Mouse (Mus musculus) ES-E14 (cell line): Measurements from ENCODE around the gene Dcp1a. TPM values are rescaled to one million over a fixed set of nuclear protein-coding genes. Genes with fewer than 3 reads are reported as not detected.
A peak's percentile ranks its signal among the peaks of the same experiment; 100 is the strongest.

ENCODE experiments used
- DNase-seq: peaks from one replicate; pipeline ENCODE4 v3.0.0-alpha.2; 2013; ENCODE audit warnings: low read depth, low spot score
- H3K27ac ChIP-seq: 2 replicates; pipeline ENCODE4 v1.5.1; 2012; ENCODE audit warnings: low read depth, mild to moderate bottlenecking, low read length, moderate library complexity, mixed read lengths; ENCODE audit not compliant: poor library complexity, insufficient read depth, severe bottlenecking
- H3K36me3 ChIP-seq: 2 replicates; pipeline ENCODE4 v1.6.1; 2012; ENCODE audit warnings: mild to moderate bottlenecking, low read length, moderate library complexity, mixed read lengths; ENCODE audit not compliant: control insufficient read depth, poor library complexity, insufficient read depth, severe bottlenecking
- H3K4me1 ChIP-seq, 2 experiments: fragments of 150-350 bp in 1 of 2; sonication (generic) in 1 of 2; 2 replicates each; pipeline ENCODE4 v1.6.1; 2012; ENCODE audit warnings: low read length in 2 of 2, mild to moderate bottlenecking in 1 of 2, mixed read lengths in 1 of 2; ENCODE audit not compliant: control insufficient read depth in 2 of 2, insufficient read depth in 2 of 2, poor library complexity in 1 of 2
- H3K4me3 ChIP-seq, 2 experiments: fragments of 150-350 bp in 1 of 2; sonication (generic) in 1 of 2; 2 replicates each; pipeline ENCODE4 v1.5.1; 2012; ENCODE audit warnings: low read length in 2 of 2, low read depth in 1 of 2, mild to moderate bottlenecking in 1 of 2, mixed read lengths in 1 of 2; ENCODE audit not compliant: insufficient read depth in 1 of 2, poor library complexity in 1 of 2, severe bottlenecking in 1 of 2
- H3K9ac ChIP-seq: 2 replicates; pipeline ENCODE4 v1.6.1; 2012; ENCODE audit warnings: low read depth, mild to moderate bottlenecking, low read length, mixed read lengths; ENCODE audit not compliant: poor library complexity, insufficient read depth, severe bottlenecking
- H3K9me3 ChIP-seq: fragments of 150-350 bp; sonication (generic); 2 replicates; pipeline ENCODE4 v1.6.1; 2012; ENCODE audit warnings: low read depth, mild to moderate bottlenecking, low read length; ENCODE audit not compliant: control insufficient read depth, insufficient read depth
- CHD2 ChIP-seq: IDR thresholded peaks from 2 replicates; pipeline ENCODE4 v1.6.1; 2014; ENCODE audit warnings: mild to moderate bottlenecking, low read depth, low read length, inconsistent platforms
- HCFC1 ChIP-seq: IDR thresholded peaks from 2 replicates; pipeline ENCODE4 v1.6.1; 2012; ENCODE audit warnings: low read length, inconsistent platforms, borderline replicate concordance; ENCODE audit not compliant: insufficient read depth
- MAFK ChIP-seq: IDR thresholded peaks from 2 replicates; pipeline ENCODE4 v1.6.1; 2014; ENCODE audit warnings: mild to moderate bottlenecking, low read depth, low read length, inconsistent platforms; ENCODE audit not compliant: insufficient read depth
- ZC3H11A ChIP-seq: IDR thresholded peaks from 2 replicates; pipeline ENCODE4 v1.6.1; 2012; ENCODE audit warnings: low read depth, mild to moderate bottlenecking, inconsistent platforms, low read length, borderline replicate concordance
- ZNF384 ChIP-seq: IDR thresholded peaks from 2 replicates; pipeline ENCODE4 v1.6.1; 2012; ENCODE audit warnings: low read depth, low read length, inconsistent platforms
- in situ Hi-C, 2 experiments: fragments of 600-800 bp; cut with MboI; formaldehyde crosslinking; loops; one replicate each; pipeline ENCODE4 v1.15.1; 2025; ENCODE audit warnings: low sequenced_read_pairs in 2 of 2, inconsistent platforms in 1 of 2; ENCODE audit not compliant: unreplicated experiment in 2 of 2
- total RNA-seq: library from RNA; depleted of rRNA; stranded (reverse); fragments of 300-350 nt; gene quantifications from 2 replicates; pipeline ENCODE4 v1.2.3, GENCODE M21; 2012

Gene Dcp1a
- total RNA-seq, 1 experiment, result 27.8 TPM

GRCm38 (mm10) chr14:30458820-30459219, 20.5 kb upstream of the Dcp1a start:
- in situ Hi-C loops, result loop anchor here in 1 of 2 experiments (25.0 kb wide), 1 partner anchor 322 kb away; no protein-coding TSS in a partner anchor
- no peaks in the 10 kb centered on the region for H3K36me3 ChIP-seq
- H3K4me3 ChIP-seq, result no peak overlapping the region
- H3K9me3 ChIP-seq, result no peaks in the 10 kb centered on the region
- H3K27ac ChIP-seq, result no peak overlapping the region
- H3K4me1 ChIP-seq, result 0 out of 4 replicates have a peak, but pooled peaks cover 0 to 2% of the 10 kb centered on the region in 2 experiments
- H3K9ac ChIP-seq, result no peak overlapping the region
- no peak for DNase-seq
- TF ChIP-seq CHD2 (no peak), MAFK (no peak), ZC3H11A (no peak), HCFC1 (no peak), ZNF384 (no peak)

- no peak for TF ChIP-seq MAFK
- TF ChIP-seq ZNF384, result no peak
- TF ChIP-seq ZC3H11A, result peak; percentile 81
- no peak for TF ChIP-seq HCFC1
- no peak for TF ChIP-seq CHD2
- no peaks in the 10 kb centered on the region for H3K36me3 ChIP-seq
- no peak overlapping the region for H3K4me3 ChIP-seq
- H3K27ac ChIP-seq, result no peak overlapping the region
- H3K9me3 ChIP-seq, result no peaks in the 10 kb centered on the region
- in situ Hi-C loops, result loop anchor here in 1 of 2 experiments (25.0 kb wide), 1 partner anchor 323 kb away; no protein-coding TSS in a partner anchor
- DNase-seq, result peak; percentile 71
- 0 out of 4 replicates have a peak, but pooled peaks cover 0 to 2% of the 10 kb centered on the region in 2 experiments for H3K4me1 ChIP-seq
- no peak overlapping the region for H3K9ac ChIP-seq
Observed at GRCm38 (mm10) chr14:30459891-30460523, 19.3 kb upstream of the Dcp1a start.

GRCm38 (mm10) chr14:30463312-30463711, 16.0 kb upstream of the Dcp1a start:
- Histone ChIP-seq H3K36me3 (no peaks in the 10 kb centered on the region), H3K27ac (no peak overlapping the region), H3K4me1 (0 out of 4 replicates have a peak, but pooled peaks cover 0 to 2% of the 10 kb centered on the region in 2 experiments), H3K9ac (no peak overlapping the region), H3K4me3 (no peak overlapping the region), H3K9me3 (no peaks in the 10 kb centered on the region)
- TF ChIP-seq HCFC1 (no peak), MAFK (no peak), CHD2 (no peak), ZC3H11A (no peak)
- in situ Hi-C loops, result loop anchor here in 1 of 2 experiments (25.0 kb wide), 1 partner anchor 326 kb away; no protein-coding TSS in a partner anchor
- no peak for DNase-seq

- Histone ChIP-seq H3K4me1 (peaks cover 0 to 2% of the 10 kb centered on the region in 2 experiments; a peak in 1 of 4 replicates), H3K36me3 (no peaks in the 10 kb centered on the region), H3K4me3 (no peak overlapping the region), H3K9me3 (no peaks in the 10 kb centered on the region), H3K27ac (no peak overlapping the region), H3K9ac (no peak overlapping the region)
- DNase-seq, result no peak
- in situ Hi-C loops, result loop anchor here in 1 of 2 experiments (25.0 kb wide), 1 partner anchor 336 kb away; no protein-coding TSS in a partner anchor
- TF ChIP-seq CHD2 (no peak), HCFC1 (no peak), ZC3H11A (no peak), ZNF384 (no peak), MAFK (no peak)
Observed at GRCm38 (mm10) chr14:30473605-30474004, 5.7 kb upstream of the Dcp1a start.
